Mouse (Mus musculus) kidney, adult 9 months (tissue): ENCODE data around the gene Sfn.

Experiments
- DNase-seq: peaks from one replicate; pipeline ENCODE4 v3.0.0; 2022

Gene Sfn

GRCm38 (mm10) chr4:133574843-133575202, 27.1 kb downstream of the Sfn start:
- DNase-seq = no peak

GRCm38 (mm10) chr4:133574070-133574842, 27.7 kb downstream of the Sfn start, which contains the start of gene Gpatch3:
TSS of gene Gpatch3 (plus strand) at chr4:133574745.
- DNase-seq = peak; percentile 95

- DNase-seq = peak; percentile 93
Measured at GRCm38 (mm10) chr4:133570066-133570466, 31.9 kb downstream of the Sfn start.

GRCm38 (mm10) chr4:133569291-133570065, 32.5 kb downstream of the Sfn start:
- DNase-seq = peak; percentile 79

GRCm38 (mm10) chr4:133567251-133567650, 34.7 kb downstream of the Sfn start:
- peak; percentile 31 for DNase-seq

- peak; percentile 80 for DNase-seq
Measured at GRCm38 (mm10) chr4:133563123-133563571, 38.8 kb downstream of the Sfn start.

GRCm38 (mm10) chr4:133561622-133562021, 40.3 kb downstream of the Sfn start:
- DNase-seq = no peak

GRCm38 (mm10) chr4:133559846-133560245, 42.1 kb downstream of the Sfn start:
- DNase-seq = no peak

GRCm38 (mm10) chr4:133557041-133557717, 44.8 kb downstream of the Sfn start:
- DNase-seq = peak; percentile 89

GRCm38 (mm10) chr4:133553448-133554330, 48.3 kb downstream of the Sfn start:
- no peak for DNase-seq

- DNase-seq = peak; percentile 53
Measured at GRCm38 (mm10) chr4:133552768-133553447, 49.1 kb downstream of the Sfn start, which contains the start of gene Nr0b2. TSS of gene Nr0b2 (plus strand) at chr4:133553376.

- no peak for DNase-seq
Measured at GRCm38 (mm10) chr4:133552029-133552428, 49.9 kb downstream of the Sfn start.
